Mouse (Mus musculus): ENCODE results near the gene Gm2888. TPM values are rescaled to one million over a fixed set of nuclear protein-coding genes. Genes with fewer than 3 reads are reported as not detected.

Gm2888 gene
- not detected for total RNA-seq (2023)

DNA sequence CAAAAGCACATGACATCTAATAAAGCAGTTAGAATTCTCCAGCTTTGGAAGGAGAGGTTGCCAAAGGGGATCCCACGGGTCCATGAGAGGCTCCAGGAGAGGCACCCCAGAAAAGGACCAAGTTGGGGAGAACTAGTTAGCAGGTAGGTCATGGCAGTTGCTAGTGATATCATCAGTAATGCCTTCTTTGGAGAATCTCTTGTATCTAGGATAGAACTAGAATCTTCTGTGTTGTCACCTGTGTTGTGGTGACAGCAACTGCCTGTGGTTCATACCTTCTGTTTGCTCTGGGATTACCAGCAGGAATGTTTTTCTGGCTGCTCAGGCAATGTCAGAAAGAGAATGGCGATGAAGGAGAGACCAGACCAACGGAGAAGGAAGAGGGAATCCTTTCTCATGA is at the start of gene Gm2888:
Gm2888 (plus strand) TSS at position 301 of the 400 bp plus-strand sequence.

DNA sequence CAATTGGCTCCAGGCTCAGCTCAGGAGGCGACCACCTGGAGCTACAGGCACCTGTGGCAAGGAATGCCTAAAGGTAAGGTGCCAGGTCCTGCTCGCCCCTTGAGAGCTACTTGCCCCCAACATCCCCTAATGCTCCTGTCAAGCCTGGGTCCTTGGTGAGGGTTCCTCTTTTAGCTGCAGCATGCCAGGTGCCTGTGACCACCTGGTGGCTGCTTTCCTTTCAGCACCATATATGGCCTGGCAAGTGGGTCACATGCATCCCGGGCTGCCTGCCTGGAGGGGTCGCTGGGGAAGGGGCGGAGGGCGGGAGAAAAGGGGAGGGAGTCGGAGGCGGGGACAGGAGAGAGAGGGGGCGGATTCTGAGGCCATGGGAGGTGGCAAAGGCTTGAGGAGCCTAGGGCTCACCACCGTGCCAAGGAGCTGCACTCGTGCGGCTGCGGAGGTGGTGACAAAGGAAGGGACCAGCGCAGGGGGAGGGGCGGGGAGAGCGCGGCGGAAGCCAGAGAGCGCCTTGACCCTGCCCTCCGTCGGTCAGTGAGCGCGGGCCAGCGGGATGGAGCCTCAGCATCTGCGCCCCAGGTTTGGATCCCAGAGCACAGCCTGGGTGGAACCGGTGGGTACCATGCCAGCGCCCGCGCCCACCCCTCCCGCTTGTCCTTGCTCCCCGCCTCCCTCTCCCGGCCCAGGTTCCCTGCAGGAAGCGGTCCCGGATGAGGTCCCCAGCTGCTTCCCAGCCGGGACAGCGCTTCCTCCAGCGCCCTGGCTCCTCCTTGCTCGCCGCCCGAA is 19.1 kb downstream of the Gm2888 start, which contains the start of gene Gm2897:
Gm2897 (plus strand) TSS at position 559 of the 786 bp plus-strand sequence.

Other genes with a start within 250 kb of the Gm2888 start
- gene Gm2897, start 19.3 kb downstream of the Gm2888 start, total RNA-seq (2023): not detected
- gene Gm10340, start 104.0 kb downstream of the Gm2888 start, total RNA-seq (2023): not detected
- gene Gm5795, start 158.3 kb downstream of the Gm2888 start, total RNA-seq (2023): not detected
- not detected for gene D830030K20Rik, start 178.5 kb downstream of the Gm2888 start, total RNA-seq (2023)

Measured in neutrophil, adult 83 days (primary cell).